Comparison of ENCODE assay signal across 17 mouse cellular contexts in genomic region chr19:32622142-32622541, GRCm38 (mm10). TPM values are rescaled to one million over a fixed set of nuclear protein-coding genes. Genes with fewer than 3 reads are reported as not detected.
DNase-seq lines count a peak whose midpoint lies in the region; ATAC-seq and TF ChIP-seq lines count a peak whose summit lies in the region.
"Had no signal": no experiment of that assay in that cellular context is flagged by ENCODE, and none has a peak within 500 bp of the region (broad histone marks: within the 10 kb centered on the region; RNA-seq: fewer than 3 reads in every experiment).

No protein-coding gene starts in this region.

- WGBS in kidney, adult 2 months: 34% methylated on average over 3 of the region's 3 CpGs
- WGBS in kidney, embryonic 16.5 days: 59% methylated on average over 3 of the region's 3 CpGs
- WGBS in liver, postnatal 0 days (ENCODE audit: insufficient replicate concordance): 54% methylated on average over 3 of the region's 3 CpGs
- WGBS in liver, embryonic 12.5 days (ENCODE audit: insufficient replicate concordance): 62% methylated on average over 3 of the region's 3 CpGs

- no peak overlapping the region for H3K4me2 ChIP-seq in kidney, embryonic 16.5 days (replicated peaks; ENCODE audit: low read depth, low read length)
- no peak overlapping the region for H3K4me2 ChIP-seq in liver, postnatal 0 days (ENCODE audit: low read depth, low read length)
- H3K4me2 ChIP-seq in liver, embryonic 12.5 days: no peak overlapping the region
- H3K4me2 ChIP-seq: forebrain, embryonic 13.5 days; hindbrain, embryonic 13.5 days had no signal

- ATAC-seq in kidney, embryonic 16.5 days (ENCODE audit: low FRiP score, low TSS enrichment): no peak
- ATAC-seq in liver, postnatal 0 days: no peak
- no peak for ATAC-seq in liver, embryonic 12.5 days
- ATAC-seq: forebrain, embryonic 13.5 days had no signal

- H3K36me3 ChIP-seq in kidney, adult 2 months (ENCODE audit: control insufficient read depth, insufficient read depth, low read length): no peaks in the 10 kb centered on the region
- no peaks in the 10 kb centered on the region for H3K36me3 ChIP-seq in kidney, embryonic 16.5 days (ENCODE audit: insufficient read depth, low read length)
- H3K36me3 ChIP-seq in liver, postnatal 0 days (replicated peaks; ENCODE audit: insufficient read depth, low read length): no peaks in the 10 kb centered on the region
- no peaks in the 10 kb centered on the region for H3K36me3 ChIP-seq in liver, embryonic 12.5 days
- H3K36me3 ChIP-seq: embryonic facial prominence, embryonic 10.5 days; heart, embryonic 10.5 days; hindbrain, embryonic 13.5 days had no signal

- TF ChIP-seq CTCF in kidney, adult 2 months (conservative IDR thresholded peaks at IDR 0.05; ENCODE audit: insufficient read depth, insufficient read length, low read depth, low read length): no peak
- no peak for TF ChIP-seq CTCF in liver, postnatal 0 days (IDR thresholded peaks at IDR 0.05; ENCODE audit: low read depth)

- no peak overlapping the region for H3K4me3 ChIP-seq in kidney, adult 2 months (ENCODE audit: insufficient read depth, low read depth, low read length)
- H3K4me3 ChIP-seq in kidney, embryonic 16.5 days (ENCODE audit: low read length): no peak overlapping the region
- no peak overlapping the region for H3K4me3 ChIP-seq in liver, postnatal 0 days (ENCODE audit: low read depth, low read length)
- no peak overlapping the region for H3K4me3 ChIP-seq in liver, embryonic 12.5 days
- H3K4me3 ChIP-seq: embryonic facial prominence, embryonic 10.5 days; forebrain, embryonic 13.5 days; heart, embryonic 10.5 days; hindbrain, embryonic 13.5 days had no signal

- TF ChIP-seq POLR2A in kidney, adult 2 months (IDR thresholded peaks at IDR 0.05; ENCODE audit: low read depth, low read length): no peak

- H3K4me1 ChIP-seq in kidney, adult 2 months (ENCODE audit: control insufficient read depth, insufficient read depth, low read length): peaks cover 21% of the 10 kb centered on the region
- H3K4me1 ChIP-seq in kidney, embryonic 16.5 days (ENCODE audit: insufficient read depth, low read length): peaks cover 2% of the 10 kb centered on the region; the same call in 1 of the 2 replicates
- peaks cover 10% of the 10 kb centered on the region; the same call in 1 of the 2 replicates for H3K4me1 ChIP-seq in liver, postnatal 0 days (ENCODE audit: insufficient read depth)
- 0 out of 2 replicates have a peak, but pooled peaks cover 9% of the 10 kb centered on the region for H3K4me1 ChIP-seq in liver, embryonic 12.5 days
- H3K4me1 ChIP-seq: forebrain, embryonic 13.5 days; hindbrain, embryonic 13.5 days had no signal

- peak; percentile 85 for DNase-seq in kidney, adult 2 months
- no peak for DNase-seq in liver, postnatal 0 days
- DNase-seq in kidney, postnatal 25 days: peak; percentile 39 to 75
- no peak for DNase-seq in cerebellum, postnatal 36 days
- DNase-seq: adrenal gland, adult 2 months; adrenal gland, postnatal 25 days; cerebellum, adult 18-20 months; cerebellum, adult 9-11 months; gastrocnemius, postnatal 36 days; heart, adult 11 months; heart, postnatal 14 days had no signal

- no peaks in the 10 kb centered on the region for H3K27me3 ChIP-seq in kidney, adult 2 months (replicated peaks; ENCODE audit: control insufficient read depth, insufficient read depth, low read length)
- no peaks in the 10 kb centered on the region for H3K27me3 ChIP-seq in kidney, embryonic 16.5 days (ENCODE audit: insufficient read depth, low read length)
- no peaks in the 10 kb centered on the region for H3K27me3 ChIP-seq in liver, postnatal 0 days (ENCODE audit: insufficient read depth, low read length)
- H3K27me3 ChIP-seq in liver, embryonic 12.5 days (replicated peaks): no peaks in the 10 kb centered on the region
- H3K27me3 ChIP-seq: forebrain, embryonic 13.5 days; hindbrain, embryonic 13.5 days had no signal

- H3K27ac ChIP-seq in kidney, adult 2 months (ENCODE audit: insufficient read depth, low read depth, low read length): peak overlapping the region; percentile 93
- H3K27ac ChIP-seq in kidney, embryonic 16.5 days (ENCODE audit: low read length): no peak overlapping the region
- H3K27ac ChIP-seq in liver, postnatal 0 days (ENCODE audit: low read depth): peak overlapping the region; percentile 64
- H3K27ac ChIP-seq in liver, embryonic 12.5 days: no peak overlapping the region
- H3K27ac ChIP-seq: embryonic facial prominence, embryonic 10.5 days; forebrain, embryonic 13.5 days; heart, embryonic 10.5 days; hindbrain, embryonic 13.5 days had no signal

- TF ChIP-seq EP300 in liver, postnatal 0 days (IDR thresholded peaks at IDR 0.05; ENCODE audit: low read depth): no peak

- no peak overlapping the region for H3K9ac ChIP-seq in kidney, embryonic 16.5 days (replicated peaks; ENCODE audit: low read length)
- no peak overlapping the region for H3K9ac ChIP-seq in liver, postnatal 0 days (replicated peaks)
- no peak overlapping the region for H3K9ac ChIP-seq in liver, embryonic 12.5 days
- H3K9ac ChIP-seq: forebrain, embryonic 13.5 days; hindbrain, embryonic 13.5 days had no signal

- H3K9me3 ChIP-seq in kidney, embryonic 16.5 days (ENCODE audit: low read length): no peaks in the 10 kb centered on the region
- no peaks in the 10 kb centered on the region for H3K9me3 ChIP-seq in liver, postnatal 0 days (ENCODE audit: low read length)
- no peaks in the 10 kb centered on the region for H3K9me3 ChIP-seq in liver, embryonic 12.5 days (replicated peaks)
- H3K9me3 ChIP-seq: embryonic facial prominence, embryonic 10.5 days; forebrain, embryonic 13.5 days; heart, embryonic 10.5 days; hindbrain, embryonic 13.5 days had no signal

RNA-seq across cellular contexts. Expression of gene Papss2, which starts 26.6 kb away (rescaled TPM):
- polyA plus RNA-seq in kidney, adult 2 months (2012; rRNA removed): 129 and 168 TPM in 2 replicates
- 17.0 and 20.8 TPM in 2 replicates for polyA plus RNA-seq in kidney, embryonic 16.5 days (2015; fragmentation: Nextera tagmentation; extraction: Ambion mirVana)
- polyA plus RNA-seq in liver, postnatal 0 days (2015; fragmentation: Nextera tagmentation; extraction: Ambion mirVana): 29.6 and 35.5 TPM in 2 replicates
- polyA plus RNA-seq in liver, embryonic 12.5 days (2016; fragmentation: Nextera tagmentation; extraction: Ambion mirVana): 2.0 and 3.1 TPM in 2 replicates

Comparison
In these comparisons a context has a peak if more than half of its experiments do, and no peak if none do; other contexts are left out.
1. H3K27ac ChIP-seq: peak in kidney, adult 2 months (single experiment) and liver, postnatal 0 days (single experiment); none in kidney, embryonic 16.5 days (single experiment) and liver, embryonic 12.5 days (single experiment).
2. DNase-seq: peak in kidney, adult 2 months (single experiment) and kidney, postnatal 25 days (2 of 2); none in liver, postnatal 0 days (single experiment) and cerebellum, postnatal 36 days (0 of 2).